Mouse (Mus musculus) midbrain, embryonic 12.5 days (tissue): ENCODE data around the gene Itga9. TPM values are rescaled to one million over a fixed set of nuclear protein-coding genes. Genes with fewer than 3 reads are reported as not detected.

Source experiments
- ATAC-seq: fragments of 200-750 bp; cut with Nextera tagmentation; 2 replicates; pipeline ENCODE4 v1.8.0; 2017; ENCODE audit warnings: low read depth, moderate TSS enrichment, moderate library complexity; ENCODE audit not compliant: low FRiP score
- H3K27ac ChIP-seq: fragments of 300-500 bp; sonication (generic); replicated peaks from 2 replicates; pipeline ENCODE4 v1.5.1; 2016; ENCODE audit warnings: mild to moderate bottlenecking
- H3K27me3 ChIP-seq: fragments of 300-500 bp; sonication (generic); 2 replicates; pipeline ENCODE4 v1.6.1; 2016; ENCODE audit warnings: mild to moderate bottlenecking
- H3K36me3 ChIP-seq: fragments of 300-500 bp; sonication (generic); 2 replicates; pipeline ENCODE4 v1.6.1; 2016
- H3K4me1 ChIP-seq: fragments of 300-500 bp; sonication (generic); 2 replicates; pipeline ENCODE4 v1.6.1; 2016
- H3K4me2 ChIP-seq: fragments of 300-500 bp; sonication (generic); replicated peaks from 2 replicates; pipeline ENCODE4 v1.6.1; 2016; ENCODE audit warnings: mild to moderate bottlenecking, moderate library complexity
- H3K4me3 ChIP-seq: fragments of 300-500 bp; sonication (generic); 2 replicates; pipeline ENCODE4 v1.5.1; 2016; ENCODE audit warnings: mild to moderate bottlenecking
- H3K9ac ChIP-seq: fragments of 300-500 bp; sonication (generic); replicated peaks from 2 replicates; pipeline ENCODE4 v1.6.1; 2016; ENCODE audit warnings: mild to moderate bottlenecking, moderate library complexity
- H3K9me3 ChIP-seq: fragments of 300-500 bp; sonication (generic); 2 replicates; pipeline ENCODE4 v1.6.1; 2016; ENCODE audit warnings: mild to moderate bottlenecking
- WGBS: fragments of 180-500 bp; shearing (Covaris S2); methylation state at CpG from one replicate; pipeline ENCODE4 v1.1.7; 2016; 5-methylcytosine and 5-hydroxymethylcytosine counted together
- polyA plus RNA-seq: library from polyadenylated mRNA; unstranded; fragments of >200 nt; fragmentation: Nextera tagmentation; extraction: Ambion mirVana; gene quantifications from 2 replicates; pipeline ENCODE4 v1.2.1, GENCODE M21; 2016

The Itga9 gene
- polyA plus RNA-seq, 1 experiment from 2014 or later = 10.6 TPM

- no peak overlapping the region for H3K27ac ChIP-seq
- no peak for ATAC-seq
- 27% methylated on average over 4 of the region's 4 CpGs for WGBS
Observed at GRCm38 (mm10) chr9:118795304-118795703, 188.8 kb downstream of the Itga9 start.

GRCm38 (mm10) chr9:118799105-118799504 lies 192.6 kb downstream of the Itga9 start:
- H3K4me1 ChIP-seq = peaks cover 9% of the 10 kb centered on the region; the same call in 1 of the 2 replicates
- no peak overlapping the region for H3K4me2 ChIP-seq
- no peaks in the 10 kb centered on the region for H3K36me3 ChIP-seq
- no peak overlapping the region for H3K27ac ChIP-seq
- 71% methylated on average over 7 of the region's 7 CpGs for WGBS
- no peaks in the 10 kb centered on the region for H3K27me3 ChIP-seq
- no peak overlapping the region for H3K4me3 ChIP-seq
- no peak for ATAC-seq
- H3K9ac ChIP-seq = no peak overlapping the region
- no peaks in the 10 kb centered on the region for H3K9me3 ChIP-seq

More at GRCm38 (mm10) chr9:118795304-118795703, 188.8 kb downstream of the Itga9 start:
- Histone ChIP-seq H3K36me3 (no peaks in the 10 kb centered on the region), H3K4me3 (no peak overlapping the region), H3K9me3 (no peaks in the 10 kb centered on the region), H3K27me3 (no peaks in the 10 kb centered on the region), H3K4me2 (no peak overlapping the region), H3K4me1 (peaks cover 14% of the 10 kb centered on the region; the same call in 1 of the 2 replicates), H3K9ac (no peak overlapping the region)

- Histone ChIP-seq H3K27me3 (no peaks in the 10 kb centered on the region), H3K4me2 (no peak overlapping the region), H3K27ac (no peak overlapping the region), H3K4me1 (peaks cover 4% of the 10 kb centered on the region; the same call in 1 of the 2 replicates), H3K4me3 (no peak overlapping the region), H3K36me3 (no peaks in the 10 kb centered on the region), H3K9ac (no peak overlapping the region), H3K9me3 (no peaks in the 10 kb centered on the region)
- 68% methylated on average over 15 of the region's 15 CpGs for WGBS
- ATAC-seq = no peak
Observed at GRCm38 (mm10) chr9:118801176-118801909, 194.9 kb downstream of the Itga9 start.

GRCm38 (mm10) chr9:118801910-118802287 lies 195.4 kb downstream of the Itga9 start:
- WGBS = 80% methylated on average over 8 of the region's 8 CpGs
- no peak overlapping the region for H3K9ac ChIP-seq
- no peaks in the 10 kb centered on the region for H3K9me3 ChIP-seq
- no peaks in the 10 kb centered on the region for H3K36me3 ChIP-seq
- H3K27ac ChIP-seq = no peak overlapping the region
- no peaks in the 10 kb centered on the region for H3K27me3 ChIP-seq
- H3K4me1 ChIP-seq = peaks cover 4% of the 10 kb centered on the region; the same call in 1 of the 2 replicates
- H3K4me3 ChIP-seq = no peak overlapping the region
- no peak for ATAC-seq
- H3K4me2 ChIP-seq = no peak overlapping the region

GRCm38 (mm10) chr9:118802380-118802779 lies 195.9 kb downstream of the Itga9 start:
- Histone ChIP-seq H3K9me3 (no peaks in the 10 kb centered on the region), H3K36me3 (no peaks in the 10 kb centered on the region), H3K4me3 (no peak overlapping the region), H3K9ac (no peak overlapping the region), H3K27ac (no peak overlapping the region), H3K4me1 (peaks cover 4% of the 10 kb centered on the region; the same call in 1 of the 2 replicates), H3K27me3 (no peaks in the 10 kb centered on the region), H3K4me2 (no peak overlapping the region)
- 93% methylated on average over 11 of the region's 11 CpGs for WGBS
- no peak for ATAC-seq

GRCm38 (mm10) chr9:118805740-118806139 lies 199.2 kb downstream of the Itga9 start:
- WGBS = 91% methylated on average over 6 of the region's 6 CpGs
- no peak overlapping the region for H3K4me3 ChIP-seq

GRCm38 (mm10) chr9:118807669-118808068 lies 201.2 kb downstream of the Itga9 start:
- H3K27ac ChIP-seq = no peak overlapping the region
- H3K4me2 ChIP-seq = no peak overlapping the region
- no peak overlapping the region for H3K4me3 ChIP-seq
- no peaks in the 10 kb centered on the region for H3K27me3 ChIP-seq
- no peaks in the 10 kb centered on the region for H3K9me3 ChIP-seq
- 91% methylated on average over 3 of the region's 3 CpGs for WGBS
- no peaks in the 10 kb centered on the region for H3K36me3 ChIP-seq
- H3K9ac ChIP-seq = no peak overlapping the region
- ATAC-seq = no peak
- H3K4me1 ChIP-seq = no peaks in the 10 kb centered on the region

More at GRCm38 (mm10) chr9:118805740-118806139, 199.2 kb downstream of the Itga9 start:
- Histone ChIP-seq H3K9ac (no peak overlapping the region), H3K4me1 (peaks cover 4% of the 10 kb centered on the region; the same call in 1 of the 2 replicates), H3K27ac (no peak overlapping the region), H3K9me3 (no peaks in the 10 kb centered on the region), H3K4me2 (no peak overlapping the region), H3K36me3 (no peaks in the 10 kb centered on the region), H3K27me3 (no peaks in the 10 kb centered on the region)
- no peak for ATAC-seq

GRCm38 (mm10) chr9:118812221-118812620 lies 205.7 kb downstream of the Itga9 start:
- ATAC-seq = no peak
- H3K4me2 ChIP-seq = no peak overlapping the region
- H3K36me3 ChIP-seq = no peaks in the 10 kb centered on the region
- no peaks in the 10 kb centered on the region for H3K27me3 ChIP-seq
- no peaks in the 10 kb centered on the region for H3K9me3 ChIP-seq
- H3K4me3 ChIP-seq = no peak overlapping the region
- H3K9ac ChIP-seq = no peak overlapping the region
- 93% methylated on average over 7 of the region's 7 CpGs for WGBS
- H3K27ac ChIP-seq = no peak overlapping the region
- H3K4me1 ChIP-seq = no peaks in the 10 kb centered on the region

GRCm38 (mm10) chr9:118813492-118813891 lies 207.0 kb downstream of the Itga9 start:
- Histone ChIP-seq H3K27me3 (no peaks in the 10 kb centered on the region), H3K9me3 (no peaks in the 10 kb centered on the region), H3K4me2 (no peak overlapping the region), H3K36me3 (no peaks in the 10 kb centered on the region), H3K4me3 (no peak overlapping the region), H3K9ac (no peak overlapping the region), H3K4me1 (no peaks in the 10 kb centered on the region), H3K27ac (no peak overlapping the region)
- ATAC-seq = no peak
- WGBS = 89% methylated on average over 5 of the region's 5 CpGs

- no peaks in the 10 kb centered on the region for H3K4me1 ChIP-seq
- no peak overlapping the region for H3K9ac ChIP-seq
- no peak for ATAC-seq
- no peak overlapping the region for H3K4me3 ChIP-seq
- H3K27me3 ChIP-seq = no peaks in the 10 kb centered on the region
- no peak overlapping the region for H3K4me2 ChIP-seq
- H3K27ac ChIP-seq = no peak overlapping the region
- H3K36me3 ChIP-seq = no peaks in the 10 kb centered on the region
- WGBS = 90% methylated on average over 16 of the region's 16 CpGs
- no peaks in the 10 kb centered on the region for H3K9me3 ChIP-seq
Observed at GRCm38 (mm10) chr9:118814056-118814455, 207.6 kb downstream of the Itga9 start.

GRCm38 (mm10) chr9:118814461-118814860 lies 208.0 kb downstream of the Itga9 start:
- H3K4me1 ChIP-seq = no peaks in the 10 kb centered on the region
- H3K36me3 ChIP-seq = no peaks in the 10 kb centered on the region
- WGBS = 87% methylated on average over 8 of the region's 8 CpGs
- H3K9me3 ChIP-seq = no peaks in the 10 kb centered on the region
- H3K27me3 ChIP-seq = no peaks in the 10 kb centered on the region
- H3K4me2 ChIP-seq = no peak overlapping the region
- H3K27ac ChIP-seq = no peak overlapping the region
- no peak overlapping the region for H3K4me3 ChIP-seq
- no peak for ATAC-seq
- H3K9ac ChIP-seq = no peak overlapping the region

GRCm38 (mm10) chr9:118815543-118815942 lies 209.1 kb downstream of the Itga9 start:
- Histone ChIP-seq H3K36me3 (no peaks in the 10 kb centered on the region), H3K27me3 (no peaks in the 10 kb centered on the region), H3K27ac (no peak overlapping the region), H3K9ac (no peak overlapping the region), H3K4me2 (no peak overlapping the region), H3K4me1 (no peaks in the 10 kb centered on the region), H3K4me3 (no peak overlapping the region), H3K9me3 (no peaks in the 10 kb centered on the region)
- WGBS = 96% methylated on average over 8 of the region's 8 CpGs
- no peak for ATAC-seq
